Mouse (Mus musculus) E14TG2a.4 (cell line): ENCODE data around the gene Cbfa2t2.

Source experiments
- H3K27me3 ChIP-seq: 2 replicates; pipeline ENCODE4 v1.6.1; 2014; ENCODE audit warnings: low read length, control low read depth; ENCODE audit not compliant: insufficient read depth
- H3K36me3 ChIP-seq: 2 replicates; pipeline ENCODE4 v1.6.1; 2014; ENCODE audit warnings: low read length, control low read depth; ENCODE audit not compliant: insufficient read depth
- H3K4me1 ChIP-seq: replicated peaks from 2 replicates; pipeline ENCODE4 v1.6.1; 2014; ENCODE audit warnings: low read depth, low read length, control low read depth
- H3K4me3 ChIP-seq: replicated peaks from 2 replicates; pipeline ENCODE4 v1.5.1; 2014; ENCODE audit warnings: mild to moderate bottlenecking, low read length
- H3K9me3 ChIP-seq: 2 replicates; pipeline ENCODE4 v1.6.1; 2014; ENCODE audit warnings: low read length, control low read depth
- CTCF ChIP-seq: conservative IDR thresholded peaks from 2 replicates; pipeline ENCODE4 v1.5.1; 2014; ENCODE audit warnings: low read length
- NANOG ChIP-seq: IDR thresholded peaks from 2 replicates; pipeline ENCODE4 v1.6.1; 2014; ENCODE audit warnings: borderline replicate concordance, low read length, mixed read lengths
- POU5F1 ChIP-seq: IDR thresholded peaks from 2 replicates; pipeline ENCODE4 v1.6.1; 2014; ENCODE audit warnings: low read length, borderline replicate concordance

Gene Cbfa2t2

GRCm38 (mm10) chr2:154436458-154437190 lies at the start of gene Cbfa2t2:
TSS of gene Cbfa2t2 (plus strand) at chr2:154436481.
- Histone ChIP-seq H3K9me3 (no peaks in the 10 kb centered on the region), H3K4me3 (peak within 1 kb of the TSS; percentile 98), H3K36me3 (peaks cover 23% of the 10 kb centered on the region), H3K27me3 (no peaks in the 10 kb centered on the region), H3K4me1 (peaks cover 80% of the 10 kb centered on the region)
- TF ChIP-seq NANOG = no peak
- TF ChIP-seq POU5F1 = no peak
- TF ChIP-seq CTCF = no peak

- Histone ChIP-seq H3K4me1 (peaks cover 20% of the 10 kb centered on the region), H3K36me3 (0 out of 2 replicates have a peak, but pooled peaks cover 3% of the 10 kb centered on the region), H3K9me3 (no peaks in the 10 kb centered on the region), H3K4me3 (no peak overlapping the region), H3K27me3 (no peaks in the 10 kb centered on the region)
- TF ChIP-seq NANOG (no peak), CTCF (no peak), POU5F1 (no peak)
Observed at GRCm38 (mm10) chr2:154390180-154390964, 45.9 kb upstream of the Cbfa2t2 start.

DNA sequence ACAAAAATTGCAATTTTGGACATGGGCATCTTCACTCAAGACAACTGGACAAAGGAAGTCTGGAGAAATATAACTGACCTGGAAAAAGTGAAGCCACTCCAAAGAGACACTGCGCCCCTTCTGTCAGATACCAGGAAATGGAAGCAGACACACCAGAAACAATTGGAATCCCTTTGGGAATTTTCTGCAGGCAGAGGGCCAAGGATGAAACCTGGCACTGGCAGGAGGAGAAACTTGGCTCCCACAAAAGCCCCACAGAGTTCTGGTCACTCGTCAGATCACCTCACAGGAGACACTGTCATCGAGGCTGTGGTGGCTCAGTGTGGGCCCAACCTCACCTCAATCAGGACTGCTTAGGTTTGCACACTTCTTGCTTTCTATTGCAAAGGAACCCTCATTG lies 41.7 kb upstream of the Cbfa2t2 start:
- TF ChIP-seq NANOG (no peak), CTCF (no peak)
- Histone ChIP-seq H3K9me3 (no peaks in the 10 kb centered on the region), H3K36me3 (peaks cover 19% of the 10 kb centered on the region)

GRCm38 (mm10) chr2:154396529-154396928 lies 39.8 kb upstream of the Cbfa2t2 start:
- peaks cover 27% of the 10 kb centered on the region for H3K36me3 ChIP-seq
- TF ChIP-seq POU5F1 (no peak), CTCF (no peak), NANOG (no peak)
- H3K4me3 ChIP-seq = no peak overlapping the region

More for the DNA sequence above, 41.7 kb upstream of the Cbfa2t2 start:
- Histone ChIP-seq H3K4me1 (peaks cover 14% of the 10 kb centered on the region), H3K4me3 (no peak overlapping the region), H3K27me3 (no peaks in the 10 kb centered on the region)

GRCm38 (mm10) chr2:154398267-154398666 lies 38.0 kb upstream of the Cbfa2t2 start:
- Histone ChIP-seq H3K27me3 (no peaks in the 10 kb centered on the region), H3K4me3 (no peak overlapping the region), H3K4me1 (no peaks in the 10 kb centered on the region), H3K36me3 (peaks cover 36% of the 10 kb centered on the region), H3K9me3 (no peaks in the 10 kb centered on the region)
- TF ChIP-seq CTCF = no peak
- no peak for TF ChIP-seq POU5F1
- TF ChIP-seq NANOG = no peak

More at GRCm38 (mm10) chr2:154396529-154396928, 39.8 kb upstream of the Cbfa2t2 start:
- H3K4me1 ChIP-seq = no peaks in the 10 kb centered on the region; the same call in 1 of the 2 replicates
- H3K27me3 ChIP-seq = no peaks in the 10 kb centered on the region
- H3K9me3 ChIP-seq = no peaks in the 10 kb centered on the region

DNA sequence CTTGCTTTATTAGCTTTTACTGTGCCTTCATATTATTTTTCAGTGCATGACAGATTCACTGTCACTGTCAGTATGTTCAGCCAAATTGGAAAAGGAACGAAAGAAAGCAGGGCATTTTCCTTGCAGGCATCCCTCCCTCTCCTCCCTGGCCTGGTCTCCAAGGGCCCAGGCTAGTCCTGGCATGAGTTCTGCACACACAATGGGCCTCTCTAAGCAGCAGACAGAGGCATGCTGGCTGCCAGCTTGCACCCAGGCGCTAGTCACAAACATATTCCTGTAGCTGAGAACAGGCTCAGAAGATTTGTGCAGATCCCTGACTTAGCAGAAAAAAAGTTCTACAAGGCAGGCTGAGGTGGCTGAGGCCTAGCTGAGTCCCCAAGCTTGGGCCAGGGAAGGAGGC lies 37.0 kb upstream of the Cbfa2t2 start:
- Histone ChIP-seq H3K4me1 (no peaks in the 10 kb centered on the region), H3K4me3 (no peak overlapping the region), H3K36me3 (peaks cover 40% of the 10 kb centered on the region), H3K27me3 (no peaks in the 10 kb centered on the region), H3K9me3 (no peaks in the 10 kb centered on the region)
- TF ChIP-seq NANOG (no peak), CTCF (no peak), POU5F1 (no peak)

- Histone ChIP-seq H3K9me3 (peaks cover 13% of the 10 kb centered on the region), H3K4me1 (no peaks in the 10 kb centered on the region), H3K36me3 (peaks cover 50% of the 10 kb centered on the region), H3K27me3 (no peaks in the 10 kb centered on the region), H3K4me3 (no peak overlapping the region)
- TF ChIP-seq NANOG (no peak), POU5F1 (no peak), CTCF (no peak)
Observed at GRCm38 (mm10) chr2:154401976-154402375, 34.3 kb upstream of the Cbfa2t2 start.

GRCm38 (mm10) chr2:154402811-154403210 lies 33.5 kb upstream of the Cbfa2t2 start:
- no peaks in the 10 kb centered on the region for H3K27me3 ChIP-seq
- H3K4me1 ChIP-seq = no peaks in the 10 kb centered on the region
- H3K9me3 ChIP-seq = peaks cover 16% of the 10 kb centered on the region
- no peak overlapping the region for H3K4me3 ChIP-seq
- no peak for TF ChIP-seq NANOG
- no peak for TF ChIP-seq CTCF
- no peak for TF ChIP-seq POU5F1
- peaks cover 50% of the 10 kb centered on the region for H3K36me3 ChIP-seq
